Mouse (Mus musculus) ovary, postnatal 36 days (tissue): ENCODE measurements at regions not wholly inside any gene's neighbourhood (a gene's known extent, or its start where the extent isn't known, plus 50 kb on each side); places are given as distances from the start of the nearest gene placed in this dataset.

ENCODE experiments used
- DNase-seq: peaks from one replicate; pipeline ENCODE4 v3.0.0; 2022; ENCODE audit warnings: low spot score, mixed read lengths

- no peak for DNase-seq
These were observed 1021.2 kb upstream of the Adgrl4 start for GRCm38 (mm10) chr3:150416447-150416846.

DNA sequence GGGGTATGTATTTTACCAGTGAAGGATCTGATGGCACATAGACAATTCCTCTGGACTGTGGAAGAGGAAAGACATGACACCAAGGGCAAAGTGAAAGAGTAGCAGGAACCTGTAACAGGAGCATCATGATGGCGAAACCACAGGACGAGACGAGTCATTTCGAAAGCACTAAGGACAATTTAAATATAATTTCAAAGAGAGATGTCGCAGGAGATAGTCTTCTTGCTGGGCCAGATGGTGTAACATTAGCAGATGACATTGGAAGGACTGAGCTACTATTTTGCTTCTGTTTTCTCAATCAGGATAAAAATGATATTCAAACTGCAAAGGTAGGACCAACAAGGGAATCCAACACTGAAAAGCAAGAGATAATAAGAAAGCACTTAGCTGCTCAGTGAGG is 1009.7 kb upstream of the Adgrl4 start:
- DNase-seq = no peak

GRCm38 (mm10) chr3:150431291-150431690 is 1006.4 kb upstream of the Adgrl4 start:
- no peak for DNase-seq

GRCm38 (mm10) chr3:150435199-150435598 is 1002.5 kb upstream of the Adgrl4 start:
- no peak for DNase-seq

DNA sequence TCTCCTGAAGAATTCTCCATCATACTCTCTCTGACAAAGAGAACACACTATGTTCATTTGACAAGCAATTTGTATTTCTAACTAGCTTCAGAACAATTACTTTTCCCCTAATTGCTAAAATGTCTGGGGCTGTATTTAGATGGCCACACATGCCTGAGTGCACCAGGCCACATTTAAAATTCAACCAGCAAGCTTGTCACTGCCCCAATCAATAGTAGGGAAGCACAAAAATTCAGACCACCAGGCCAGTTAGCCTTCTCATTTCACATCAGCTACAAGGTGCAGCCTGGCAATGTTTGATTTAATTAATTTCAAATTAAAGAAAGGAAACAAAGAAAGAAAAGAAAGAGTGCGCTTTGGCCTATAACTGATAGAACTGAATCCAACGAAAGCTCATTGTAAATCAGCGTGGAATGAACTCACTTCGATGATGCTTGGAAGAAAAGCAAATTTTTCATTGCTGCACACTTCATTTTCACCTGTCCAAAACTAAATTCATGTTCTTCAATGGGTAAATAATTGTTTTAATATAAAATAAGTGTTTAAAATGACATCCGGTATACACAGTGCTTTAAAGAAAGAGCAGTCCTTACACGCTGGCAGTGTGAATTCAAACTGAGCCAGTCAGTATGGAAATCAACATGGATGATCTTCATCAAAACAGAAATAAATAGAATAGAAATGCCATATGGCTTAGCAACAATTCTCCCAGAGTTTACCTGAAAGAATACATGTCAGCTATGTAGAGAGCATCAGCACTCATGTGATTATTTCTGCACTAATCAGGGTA is 1001.7 kb upstream of the Adgrl4 start:
- no peak for DNase-seq
